Mouse (Mus musculus) embryonic fibroblast, embryonic 13.5 days (primary cell): ENCODE data around the gene Pak1ip1. TPM values are rescaled to one million over a fixed set of nuclear protein-coding genes. Genes with fewer than 3 reads are reported as not detected.

Experiments
- H3K27ac ChIP-seq: 2 replicates; pipeline ENCODE4 v1.5.1; 2012; ENCODE audit warnings: low read length, control low read depth, inconsistent platforms; ENCODE audit not compliant: insufficient read depth
- H3K4me1 ChIP-seq: 2 replicates; pipeline ENCODE4 v1.6.1; 2011; ENCODE audit warnings: low read length; ENCODE audit not compliant: control insufficient read depth, insufficient read depth
- H3K4me3 ChIP-seq: 2 replicates; pipeline ENCODE4 v1.5.1; 2011; ENCODE audit warnings: mild to moderate bottlenecking, control low read depth, low read length; ENCODE audit not compliant: insufficient read depth
- CTCF ChIP-seq: IDR thresholded peaks from 2 replicates; pipeline ENCODE4 v1.5.1; 2011; ENCODE audit warnings: mild to moderate bottlenecking, control low read depth, low read length, moderate library complexity, borderline replicate concordance; ENCODE audit not compliant: insufficient read depth
- POLR2A ChIP-seq: IDR thresholded peaks from 2 replicates; pipeline ENCODE4 v1.6.1; 2011; ENCODE audit warnings: low read depth, mild to moderate bottlenecking, control low read depth, low read length, moderate library complexity
- polyA plus RNA-seq: library from polyadenylated mRNA; stranded (reverse); fragments of >200 nt; gene quantifications from 2 replicates; pipeline ENCODE4 v1.2.4, GENCODE M21; 2011; ENCODE audit warnings: low read depth; ENCODE audit not compliant: missing spikeins, insufficient read length

Gene Pak1ip1
- polyA plus RNA-seq, 1 experiment = 54.7 TPM

GRCm38 (mm10) chr13:41018756-41019591 is 18.2 kb downstream of the Pak1ip1 start:
- H3K4me3 ChIP-seq = no peak overlapping the region
- no peak overlapping the region for H3K27ac ChIP-seq
- 0 out of 2 replicates have a peak, but pooled peaks cover 5% of the 10 kb centered on the region for H3K4me1 ChIP-seq
- TF ChIP-seq POLR2A (no peak), CTCF (no peak)

GRCm38 (mm10) chr13:41020494-41020893 is 19.7 kb downstream of the Pak1ip1 start:
- Histone ChIP-seq H3K4me1 (0 out of 2 replicates have a peak, but pooled peaks cover 5% of the 10 kb centered on the region), H3K27ac (no peak overlapping the region), H3K4me3 (no peak overlapping the region)
- TF ChIP-seq POLR2A (no peak), CTCF (no peak)

GRCm38 (mm10) chr13:41021607-41022006 is 20.8 kb downstream of the Pak1ip1 start:
- no peak for TF ChIP-seq CTCF
- no peak for TF ChIP-seq POLR2A
- Histone ChIP-seq H3K4me1 (0 out of 2 replicates have a peak, but pooled peaks cover 5% of the 10 kb centered on the region), H3K4me3 (no peak overlapping the region), H3K27ac (no peak overlapping the region)

- Histone ChIP-seq H3K4me3 (no peak overlapping the region), H3K27ac (no peak overlapping the region), H3K4me1 (0 out of 2 replicates have a peak, but pooled peaks cover 3% of the 10 kb centered on the region)
- TF ChIP-seq CTCF (no peak), POLR2A (no peak)
These were observed 21.3 kb downstream of the Pak1ip1 start for GRCm38 (mm10) chr13:41022099-41022498.

GRCm38 (mm10) chr13:41030098-41030497 is 29.3 kb downstream of the Pak1ip1 start:
- H3K4me3 ChIP-seq = no peak overlapping the region
- no peak for TF ChIP-seq CTCF
- TF ChIP-seq POLR2A = no peak
- H3K4me1 ChIP-seq = no peaks in the 10 kb centered on the region
- H3K27ac ChIP-seq = no peak overlapping the region

- Histone ChIP-seq H3K27ac (no peak overlapping the region), H3K4me3 (no peak overlapping the region), H3K4me1 (no peaks in the 10 kb centered on the region)
- TF ChIP-seq CTCF = no peak
- TF ChIP-seq POLR2A = no peak
These were observed 41.7 kb downstream of the Pak1ip1 start for GRCm38 (mm10) chr13:41042511-41042910.

- no peak overlapping the region for H3K27ac ChIP-seq
- no peak overlapping the region for H3K4me3 ChIP-seq
- TF ChIP-seq CTCF (no peak), POLR2A (no peak)
- H3K4me1 ChIP-seq = no peaks in the 10 kb centered on the region
These were observed 45.1 kb downstream of the Pak1ip1 start for GRCm38 (mm10) chr13:41045901-41046300.

- Histone ChIP-seq H3K4me1 (no peaks in the 10 kb centered on the region), H3K27ac (no peak overlapping the region), H3K4me3 (no peak overlapping the region)
- no peak for TF ChIP-seq POLR2A
- no peak for TF ChIP-seq CTCF
These were observed 46.5 kb downstream of the Pak1ip1 start for GRCm38 (mm10) chr13:41047280-41047679.

- H3K4me1 ChIP-seq = no peaks in the 10 kb centered on the region
- no peak overlapping the region for H3K4me3 ChIP-seq
- TF ChIP-seq POLR2A = no peak
- no peak for TF ChIP-seq CTCF
- H3K27ac ChIP-seq = no peak overlapping the region
These were observed 51.1 kb downstream of the Pak1ip1 start for GRCm38 (mm10) chr13:41051965-41052364.

Other genes with a start within 250 kb of the Pak1ip1 start
- gene Gcnt2, start 141.3 kb upstream of the Pak1ip1 start, polyA plus RNA-seq = 12.5 and 12.8 TPM in 2 replicates
- gene Tmem14c, start 15.3 kb downstream of the Pak1ip1 start, polyA plus RNA-seq = 91.8 and 109 TPM in 2 replicates
- not detected in 2 replicates for gene Mak, start 78.7 kb downstream of the Pak1ip1 start, polyA plus RNA-seq
- gene Gcm2, start 110.0 kb downstream of the Pak1ip1 start, polyA plus RNA-seq = not detected in 2 replicates
- gene Sycp2l, start 113.3 kb downstream of the Pak1ip1 start, polyA plus RNA-seq = not detected in 2 replicates
- gene Elovl2, start 219.4 kb downstream of the Pak1ip1 start, polyA plus RNA-seq = 0.14 TPM in 1 of 2 replicates, not detected in the other
- gene Smim13, start 248.8 kb downstream of the Pak1ip1 start, polyA plus RNA-seq = 21.5 and 28.8 TPM in 2 replicates